Mouse (Mus musculus) kidney, adult 2 months (tissue): ENCODE results near the gene Dbndd1. TPM values are rescaled to one million over a fixed set of nuclear protein-coding genes. Genes with fewer than 3 reads are reported as not detected.

Experiments
- DNase-seq: peaks from one replicate; pipeline ENCODE4 v3.0.0; 2021
- H3K27ac ChIP-seq: fragments of 200-500 bp; 2 replicates; pipeline ENCODE4 v1.5.1; 2012; ENCODE audit warnings: low read depth, low read length, control low read depth, inconsistent platforms; ENCODE audit not compliant: insufficient read depth
- H3K27me3 ChIP-seq: fragments of 200-500 bp; replicated peaks from 2 replicates; pipeline ENCODE4 v1.6.1; 2012; ENCODE audit warnings: mild to moderate bottlenecking, moderate library complexity, low read length, inconsistent platforms; ENCODE audit not compliant: control insufficient read depth, insufficient read depth
- H3K36me3 ChIP-seq: fragments of 200-500 bp; 2 replicates; pipeline ENCODE4 v1.6.1; 2012; ENCODE audit warnings: mild to moderate bottlenecking, moderate library complexity, low read length, inconsistent platforms; ENCODE audit not compliant: control insufficient read depth, insufficient read depth
- H3K4me1 ChIP-seq: fragments of 200-500 bp; 2 replicates; pipeline ENCODE4 v1.6.1; 2011; ENCODE audit warnings: low read length; ENCODE audit not compliant: control insufficient read depth, insufficient read depth
- H3K4me3 ChIP-seq: fragments of 200-500 bp; 2 replicates; pipeline ENCODE4 v1.5.1; 2011; ENCODE audit warnings: mild to moderate bottlenecking, low read depth, low read length, control low read depth; ENCODE audit not compliant: insufficient read depth
- CTCF ChIP-seq: fragments of 200-500 bp; conservative IDR thresholded peaks from 2 replicates; pipeline ENCODE4 v1.5.1; 2011; ENCODE audit warnings: low read depth, mild to moderate bottlenecking, control low read depth, low read length, moderate library complexity, mixed read lengths; ENCODE audit not compliant: insufficient read depth, insufficient read length
- POLR2A ChIP-seq: fragments of 200-500 bp; IDR thresholded peaks from one replicate; pipeline ENCODE4 v1.6.1; 2011; ENCODE audit warnings: low read depth, low read length, control low read depth
- WGBS: fragments of 180-500 bp; shearing (Covaris S2); methylation state at CpG from one replicate; pipeline ENCODE4 v1.1.7; 2018; 5-methylcytosine and 5-hydroxymethylcytosine counted together
- polyA plus RNA-seq: library from polyadenylated mRNA; depleted of rRNA; stranded (reverse); fragments of >200 nt; gene quantifications from 2 replicates; pipeline ENCODE4 v1.2.3, GENCODE M21; 2012

The Dbndd1 gene
- polyA plus RNA-seq, 1 experiment: 0.19 TPM

- under 1% methylated on average over 20 of the region's 20 CpGs for WGBS
- Histone ChIP-seq H3K4me1 (peaks cover 9% of the 10 kb centered on the region; the same call in 1 of the 2 replicates), H3K4me3 (peak within 1 kb of the TSS; percentile 53), H3K27me3 (peaks cover 3% of the 10 kb centered on the region; the same call in 1 of the 2 replicates), H3K27ac (no peak within 1 kb of the TSS), H3K36me3 (no peaks in the 10 kb centered on the region)
- TF ChIP-seq POLR2A: no peak
- TF ChIP-seq CTCF: peak; percentile 41; the same call in 1 of the 2 replicates
- peak; percentile 96 for DNase-seq
Observed at GRCm38 (mm10) chr8:123518667-123519066, 3.4 kb upstream of the Dbndd1 start, which contains the start of gene Gas8. TSS of gene Gas8 (plus strand) at chr8:123518834.

- TF ChIP-seq CTCF (no peak), POLR2A (no peak)
- no peak for DNase-seq
- Histone ChIP-seq H3K4me1 (peaks cover 9% of the 10 kb centered on the region; the same call in 1 of the 2 replicates), H3K27me3 (peaks cover 3% of the 10 kb centered on the region; the same call in 1 of the 2 replicates), H3K36me3 (no peaks in the 10 kb centered on the region), H3K27ac (no peak overlapping the region), H3K4me3 (0 out of 2 replicates have a peak overlapping the region, but pooled peaks have one; percentile 4)
- WGBS: 36% methylated on average over 10 of the region's 10 CpGs
Observed at GRCm38 (mm10) chr8:123518172-123518571, 2.9 kb upstream of the Dbndd1 start.

- WGBS: 50% methylated on average over 2 of the region's 2 CpGs
- H3K27me3 ChIP-seq: peaks cover 3% of the 10 kb centered on the region; the same call in 1 of the 2 replicates
- H3K36me3 ChIP-seq: no peaks in the 10 kb centered on the region
- H3K4me1 ChIP-seq: peaks cover 9% of the 10 kb centered on the region; the same call in 1 of the 2 replicates
- no peak overlapping the region for H3K27ac ChIP-seq
- no peak for DNase-seq
- H3K4me3 ChIP-seq: no peak overlapping the region
- TF ChIP-seq CTCF (no peak), POLR2A (no peak)
Observed at GRCm38 (mm10) chr8:123516596-123516995, 1.3 kb upstream of the Dbndd1 start.

- H3K4me3 ChIP-seq: no peak overlapping the region
- DNase-seq: no peak
- H3K27me3 ChIP-seq: peaks cover 3% of the 10 kb centered on the region; the same call in 1 of the 2 replicates
- no peak overlapping the region for H3K27ac ChIP-seq
- no peaks in the 10 kb centered on the region for H3K36me3 ChIP-seq
- no peak for TF ChIP-seq POLR2A
- no peak for TF ChIP-seq CTCF
- H3K4me1 ChIP-seq: peaks cover 9% of the 10 kb centered on the region; the same call in 1 of the 2 replicates
- 6% methylated on average over 9 of the region's 11 CpGs for WGBS
Observed at GRCm38 (mm10) chr8:123515540-123515897, 256 bp upstream of the Dbndd1 start.

- no peak overlapping the region for H3K4me3 ChIP-seq
- H3K4me1 ChIP-seq: peaks cover 3% of the 10 kb centered on the region; the same call in 1 of the 2 replicates
- H3K27ac ChIP-seq: no peak overlapping the region
- no peaks in the 10 kb centered on the region for H3K36me3 ChIP-seq
- WGBS: 9% methylated on average over 9 of the region's 9 CpGs
- no peak for DNase-seq
- TF ChIP-seq CTCF (no peak), POLR2A (no peak)
- H3K27me3 ChIP-seq: peaks cover 3% of the 10 kb centered on the region; the same call in 1 of the 2 replicates
Observed at GRCm38 (mm10) chr8:123514136-123514535, 1.1 kb downstream of the Dbndd1 start.

- Histone ChIP-seq H3K27ac (no peak overlapping the region), H3K27me3 (peaks cover 3% of the 10 kb centered on the region; the same call in 1 of the 2 replicates), H3K4me3 (no peak overlapping the region), H3K36me3 (no peaks in the 10 kb centered on the region), H3K4me1 (no peaks in the 10 kb centered on the region)
- TF ChIP-seq POLR2A: no peak
- 65% methylated on average over 5 of the region's 5 CpGs for WGBS
- DNase-seq: no peak
Observed at GRCm38 (mm10) chr8:123510819-123511218, 4.4 kb downstream of the Dbndd1 start.

- Histone ChIP-seq H3K27me3 (no peaks in the 10 kb centered on the region), H3K27ac (no peak overlapping the region), H3K4me1 (no peaks in the 10 kb centered on the region), H3K4me3 (no peak overlapping the region), H3K36me3 (no peaks in the 10 kb centered on the region; the same call in 1 of the 2 replicates)
- DNase-seq: no peak
- TF ChIP-seq CTCF: no peak
- TF ChIP-seq POLR2A: no peak
- WGBS: 95% methylated on average over 5 of the region's 5 CpGs
Observed at GRCm38 (mm10) chr8:123507153-123507552, 8.1 kb downstream of the Dbndd1 start.
